Mouse (Mus musculus): ENCODE measurements at regions not wholly inside any gene's neighbourhood (a gene's known extent, or its start where the extent isn't known, plus 50 kb on each side); places are given as distances from the start of the nearest gene placed in this dataset.

- Histone ChIP-seq H3K27ac (ENCODE audit: low read length) (no peak overlapping the region), H3K4me1 (ENCODE audit: insufficient read depth, low read depth, low read length) (no peaks in the 10 kb centered on the region), H3K9me3 (ENCODE audit: low read length) (no peaks in the 10 kb centered on the region), H3K4me2 (replicated peaks; ENCODE audit: low read depth, low read length) (no peak overlapping the region), H3K36me3 (ENCODE audit: insufficient read depth, low read length) (no peaks in the 10 kb centered on the region), H3K27me3 (replicated peaks; ENCODE audit: insufficient read depth, low read length) (no peaks in the 10 kb centered on the region), H3K4me3 (ENCODE audit: low read depth, low read length) (no peak overlapping the region), H3K9ac (replicated peaks; ENCODE audit: low read depth) (no peak overlapping the region)
- TF ChIP-seq CTCF (IDR thresholded peaks at IDR 0.05) (no peak), EP300 (IDR thresholded peaks at IDR 0.05) (no peak)
- DNase-seq (ENCODE audit: low spot score) (no peak), ATAC-seq (no peak)
- WGBS: 64% methylated on average over 3 of the region's 3 CpGs
Observed at GRCm38 (mm10) chr3:144137483-144137882, 67.5 kb downstream of the Lmo4 start.

DNA sequence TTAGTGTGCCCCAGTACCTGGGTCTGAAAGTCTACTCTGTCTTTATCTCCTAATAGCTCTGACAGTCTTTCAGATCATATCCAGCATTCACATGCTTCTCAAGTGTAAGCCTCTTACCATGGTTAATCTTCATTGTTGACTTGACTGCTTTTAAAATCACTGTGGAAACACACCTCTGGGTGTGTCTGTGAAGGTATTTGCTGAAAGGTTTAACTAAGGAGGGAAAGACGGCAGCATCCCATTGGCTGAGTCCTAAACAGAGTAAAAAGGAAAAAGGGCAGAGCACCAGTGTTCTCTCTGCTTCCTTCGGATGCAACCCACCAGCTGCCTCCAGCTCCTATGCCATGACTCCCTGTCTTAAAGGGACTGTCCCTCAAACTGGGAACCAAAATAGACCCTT is 68.6 kb downstream of the Lmo4 start:
- no peak overlapping the region for H3K4me3 ChIP-seq (ENCODE audit: low read depth, low read length)
- no peak overlapping the region for H3K27ac ChIP-seq (ENCODE audit: low read length)
- H3K9ac ChIP-seq (replicated peaks; ENCODE audit: low read depth): no peak overlapping the region
- WGBS: 43% methylated on average over 2 of the region's 2 CpGs
- H3K9me3 ChIP-seq (ENCODE audit: low read length): no peaks in the 10 kb centered on the region
- H3K36me3 ChIP-seq (ENCODE audit: insufficient read depth, low read length): no peaks in the 10 kb centered on the region
- H3K27me3 ChIP-seq (replicated peaks; ENCODE audit: insufficient read depth, low read length): no peaks in the 10 kb centered on the region
- ATAC-seq (no peak), DNase-seq (ENCODE audit: low spot score) (no peak)
- H3K4me1 ChIP-seq (ENCODE audit: insufficient read depth, low read depth, low read length): no peaks in the 10 kb centered on the region
- H3K4me2 ChIP-seq (replicated peaks; ENCODE audit: low read depth, low read length): no peak overlapping the region
- TF ChIP-seq CTCF (IDR thresholded peaks at IDR 0.05) (no peak), EP300 (IDR thresholded peaks at IDR 0.05) (no peak)

- ATAC-seq (no peak), DNase-seq (ENCODE audit: low spot score) (no peak)
- Histone ChIP-seq H3K36me3 (ENCODE audit: insufficient read depth, low read length) (no peaks in the 10 kb centered on the region), H3K27me3 (replicated peaks; ENCODE audit: insufficient read depth, low read length) (no peaks in the 10 kb centered on the region), H3K9ac (replicated peaks; ENCODE audit: low read depth) (no peak overlapping the region), H3K4me3 (ENCODE audit: low read depth, low read length) (no peak overlapping the region), H3K4me1 (ENCODE audit: insufficient read depth, low read depth, low read length) (no peaks in the 10 kb centered on the region), H3K9me3 (ENCODE audit: low read length) (no peaks in the 10 kb centered on the region), H3K4me2 (replicated peaks; ENCODE audit: low read depth, low read length) (no peak overlapping the region), H3K27ac (ENCODE audit: low read length) (no peak overlapping the region)
- 90% methylated on average over 6 of the region's 6 CpGs for WGBS
- TF ChIP-seq CTCF (IDR thresholded peaks at IDR 0.05) (no peak), EP300 (IDR thresholded peaks at IDR 0.05) (no peak)
Observed at GRCm38 (mm10) chr3:144135646-144136045, 69.4 kb downstream of the Lmo4 start.

DNA sequence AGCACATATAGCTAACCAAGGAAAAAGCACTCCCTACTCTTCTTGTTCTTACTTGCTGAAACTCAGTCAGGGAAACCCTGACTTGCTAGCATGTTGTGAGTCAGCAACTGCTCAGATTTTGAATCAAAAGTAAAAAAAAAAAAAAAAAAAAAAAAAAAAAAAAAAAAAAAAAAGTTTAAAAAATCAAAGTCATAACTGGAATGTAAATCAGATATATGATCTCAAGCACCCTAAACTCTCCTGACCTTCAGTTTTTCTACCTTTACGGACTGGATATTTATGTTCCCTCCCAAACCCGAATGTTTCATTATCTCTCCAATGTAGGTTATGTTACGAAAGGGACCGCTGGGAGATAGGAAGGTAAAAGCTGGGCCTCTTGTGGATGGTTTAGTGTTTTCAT is 77.0 kb downstream of the Lmo4 start:
- no peaks in the 10 kb centered on the region for H3K36me3 ChIP-seq (ENCODE audit: insufficient read depth, low read length)
- DNase-seq (ENCODE audit: low spot score) (no peak), ATAC-seq (no peak)
- no peak for TF ChIP-seq EP300 (IDR thresholded peaks at IDR 0.05)
- no peak for TF ChIP-seq CTCF (IDR thresholded peaks at IDR 0.05)
- WGBS: 91% methylated on average over 4 of the region's 4 CpGs
- no peaks in the 10 kb centered on the region for H3K4me1 ChIP-seq (ENCODE audit: insufficient read depth, low read depth, low read length)
- no peaks in the 10 kb centered on the region for H3K27me3 ChIP-seq (replicated peaks; ENCODE audit: insufficient read depth, low read length)
- H3K27ac ChIP-seq (ENCODE audit: low read length): no peak overlapping the region
- no peak overlapping the region for H3K4me2 ChIP-seq (replicated peaks; ENCODE audit: low read depth, low read length)
- no peaks in the 10 kb centered on the region for H3K9me3 ChIP-seq (ENCODE audit: low read length)
- no peak overlapping the region for H3K4me3 ChIP-seq (ENCODE audit: low read depth, low read length)
- no peak overlapping the region for H3K9ac ChIP-seq (replicated peaks; ENCODE audit: low read depth)

GRCm38 (mm10) chr3:144124353-144124752 is 80.7 kb downstream of the Lmo4 start:
- Histone ChIP-seq H3K36me3 (ENCODE audit: insufficient read depth, low read length) (no peaks in the 10 kb centered on the region), H3K4me1 (ENCODE audit: insufficient read depth, low read depth, low read length) (no peaks in the 10 kb centered on the region), H3K9ac (replicated peaks; ENCODE audit: low read depth) (no peak overlapping the region), H3K27me3 (replicated peaks; ENCODE audit: insufficient read depth, low read length) (no peaks in the 10 kb centered on the region), H3K4me3 (ENCODE audit: low read depth, low read length) (no peak overlapping the region), H3K9me3 (ENCODE audit: low read length) (no peaks in the 10 kb centered on the region), H3K27ac (ENCODE audit: low read length) (no peak overlapping the region), H3K4me2 (replicated peaks; ENCODE audit: low read depth, low read length) (no peak overlapping the region)
- TF ChIP-seq CTCF (IDR thresholded peaks at IDR 0.05) (no peak), EP300 (IDR thresholded peaks at IDR 0.05) (no peak)
- 80% methylated on average over 4 of the region's 4 CpGs for WGBS
- ATAC-seq (no peak), DNase-seq (ENCODE audit: low spot score) (no peak)

DNA sequence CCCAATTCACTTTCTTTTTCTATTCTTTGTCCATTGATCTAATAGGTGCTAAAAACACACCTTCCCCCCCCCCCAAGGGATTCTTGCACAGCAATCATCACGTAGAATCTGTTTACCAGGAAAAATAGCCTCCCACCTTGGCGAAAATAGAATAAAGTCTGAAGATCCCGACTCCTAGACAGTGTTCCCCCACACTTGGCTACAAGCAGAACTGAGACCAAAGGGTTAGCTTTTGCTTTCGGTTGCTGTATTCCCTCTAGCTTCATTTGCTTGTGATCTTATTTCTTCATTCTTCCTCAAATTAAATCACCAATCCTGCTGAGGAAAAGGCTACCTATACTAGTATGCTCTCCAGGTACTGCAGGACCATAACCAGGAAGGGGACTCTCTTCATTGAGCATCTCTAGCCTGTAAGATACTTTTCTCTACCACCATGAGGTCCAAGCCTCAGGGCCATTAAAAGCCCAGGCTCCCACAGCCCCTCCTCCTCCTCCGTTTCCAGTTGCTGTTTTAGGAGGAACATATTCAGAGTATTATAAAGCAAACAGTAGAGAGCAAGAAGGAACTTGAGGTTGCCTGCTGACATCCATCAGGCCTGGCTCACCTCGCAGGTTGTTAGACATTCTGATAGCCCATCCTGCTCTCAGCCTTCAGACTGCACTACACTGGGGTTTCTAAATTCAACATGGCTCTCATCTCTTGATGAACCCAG is 81.5 kb downstream of the Lmo4 start:
- 74% methylated on average over 6 of the region's 6 CpGs for WGBS
- TF ChIP-seq EP300 (IDR thresholded peaks at IDR 0.05) (no peak), CTCF (IDR thresholded peaks at IDR 0.05) (no peak)
- no peak for ATAC-seq
- H3K4me2 ChIP-seq (replicated peaks; ENCODE audit: low read depth, low read length): no peak overlapping the region
- no peak overlapping the region for H3K4me3 ChIP-seq (ENCODE audit: low read depth, low read length)
- H3K27me3 ChIP-seq (replicated peaks; ENCODE audit: insufficient read depth, low read length): no peaks in the 10 kb centered on the region
- no peaks in the 10 kb centered on the region for H3K4me1 ChIP-seq (ENCODE audit: insufficient read depth, low read depth, low read length)
- H3K9me3 ChIP-seq (ENCODE audit: low read length): no peaks in the 10 kb centered on the region
- H3K27ac ChIP-seq (ENCODE audit: low read length): no peak overlapping the region
- H3K9ac ChIP-seq (replicated peaks; ENCODE audit: low read depth): no peak overlapping the region
- no peak for DNase-seq (ENCODE audit: low spot score)
- no peaks in the 10 kb centered on the region for H3K36me3 ChIP-seq (ENCODE audit: insufficient read depth, low read length)

DNA sequence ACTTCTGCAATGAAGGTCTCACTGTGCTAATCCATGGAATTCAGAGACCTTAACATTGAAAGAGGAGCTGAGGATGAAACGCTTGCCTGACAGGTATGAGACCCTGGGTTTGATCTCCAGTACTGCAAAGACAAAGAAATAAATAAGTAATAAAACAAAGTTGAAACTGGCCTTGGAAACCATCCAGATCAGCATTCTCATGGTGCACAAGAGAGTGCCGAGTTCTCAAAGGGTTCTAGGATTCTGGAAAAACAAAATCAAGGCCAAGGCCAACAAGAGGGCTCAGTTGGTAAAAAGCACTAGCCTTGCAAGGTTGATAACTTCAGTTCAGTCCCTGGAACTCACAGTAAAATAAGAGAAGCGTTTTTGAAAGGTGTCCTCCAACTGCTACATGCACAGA is 85.9 kb downstream of the Lmo4 start:
- no peak for ATAC-seq
- Histone ChIP-seq H3K27me3 (replicated peaks; ENCODE audit: insufficient read depth, low read length) (no peaks in the 10 kb centered on the region), H3K27ac (ENCODE audit: low read length) (no peak overlapping the region), H3K4me1 (ENCODE audit: insufficient read depth, low read depth, low read length) (no peaks in the 10 kb centered on the region), H3K9ac (replicated peaks; ENCODE audit: low read depth) (no peak overlapping the region), H3K9me3 (ENCODE audit: low read length) (no peaks in the 10 kb centered on the region), H3K36me3 (ENCODE audit: insufficient read depth, low read length) (no peaks in the 10 kb centered on the region), H3K4me2 (replicated peaks; ENCODE audit: low read depth, low read length) (no peak overlapping the region), H3K4me3 (ENCODE audit: low read depth, low read length) (no peak overlapping the region)
- no peak for TF ChIP-seq CTCF (IDR thresholded peaks at IDR 0.05)
- TF ChIP-seq EP300 (IDR thresholded peaks at IDR 0.05): no peak
- WGBS: 62% methylated on average over 3 of the region's 3 CpGs
- DNase-seq (ENCODE audit: low spot score): no peak

Measured in lung, postnatal 0 days (tissue).